Mouse (Mus musculus): ENCODE data around the gene Pdlim3. TPM values are rescaled to one million over a fixed set of nuclear protein-coding genes. Genes with fewer than 3 reads are reported as not detected.

Pdlim3 gene
- polyA plus RNA-seq, 1 experiment from 2014 or later, result 190 TPM

DNA sequence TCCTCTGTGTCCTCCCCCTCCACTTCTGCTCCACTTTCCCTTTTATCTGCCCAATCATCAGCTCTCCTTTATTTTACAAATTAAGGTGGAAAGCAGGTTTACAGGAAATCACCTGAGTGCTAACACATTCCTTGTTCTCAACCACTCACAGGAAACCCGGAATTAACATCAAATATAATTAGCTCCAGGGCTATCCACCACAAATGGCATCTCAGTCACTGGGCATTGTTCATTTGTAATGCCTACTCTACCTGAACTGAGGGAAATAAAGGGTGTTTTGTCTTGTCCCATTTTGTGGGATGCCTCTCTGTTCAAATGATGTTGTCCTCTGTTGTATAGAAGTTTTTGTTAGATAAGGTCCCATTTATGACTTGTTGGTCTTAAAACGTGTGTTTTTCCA, 65.4 kb downstream of the Pdlim3 start:
- H3K9ac ChIP-seq, result no peak overlapping the region
- 56% methylated on average over 2 of the region's 2 CpGs for WGBS

More for the DNA sequence above, 65.4 kb downstream of the Pdlim3 start:
- Histone ChIP-seq H3K9me3 (no peaks in the 10 kb centered on the region), H3K27ac (replicated peaks) (no peak overlapping the region), H3K4me1 (no peaks in the 10 kb centered on the region), H3K4me2 (no peak overlapping the region), H3K27me3 (replicated peaks) (no peaks in the 10 kb centered on the region), H3K4me3 (no peak overlapping the region), H3K36me3 (no peaks in the 10 kb centered on the region)
- ATAC-seq (ENCODE audit: extremely low read depth, insufficient number of reproducible peaks, low FRiP score, low TSS enrichment), result no peak

Other genes starting within 250 kb of the Pdlim3 start
- gene Ccdc110, start 49.2 kb downstream of the Pdlim3 start, polyA plus RNA-seq (2015; fragmentation: Nextera tagmentation; extraction: Ambion mirVana), result not detected in 2 replicates
- 2.0 and 2.2 TPM in 2 replicates for gene 1700029J07Rik, start 89.8 kb downstream of the Pdlim3 start, polyA plus RNA-seq (2015; fragmentation: Nextera tagmentation; extraction: Ambion mirVana)
- gene Ufsp2, start 90.1 kb downstream of the Pdlim3 start, polyA plus RNA-seq (2015; fragmentation: Nextera tagmentation; extraction: Ambion mirVana), result 57.7 and 60.4 TPM in 2 replicates
- 0.69 and 1.2 TPM in 2 replicates for gene Lrp2bp, start 113.8 kb downstream of the Pdlim3 start, polyA plus RNA-seq (2015; fragmentation: Nextera tagmentation; extraction: Ambion mirVana)
- 9.8 and 18.6 TPM in 2 replicates for gene Ankrd37, start 120.2 kb downstream of the Pdlim3 start, polyA plus RNA-seq (2015; fragmentation: Nextera tagmentation; extraction: Ambion mirVana)